Mouse (Mus musculus): Measurements from ENCODE around the gene Vezf1. TPM values are rescaled to one million over a fixed set of nuclear protein-coding genes. Genes with fewer than 3 reads are reported as not detected.

The Vezf1 gene
- total RNA-seq, 2 experiments from 2014 or later: 76.5 to 87.2 TPM

GRCm38 (mm10) chr11:88059141-88059540, 8.9 kb upstream of the Vezf1 start:
- TF ChIP-seq CTCF (IDR thresholded peaks at IDR 0.05): peak; percentile 85
- intact Hi-C loops (cut with DNase I): loop anchor here (2.0 to 10.0 kb wide), 2 partner anchors 128 to 766 kb away; no protein-coding TSS in a partner anchor
- peak; percentile 53 for DNase-seq
- Histone ChIP-seq H3K4me3 (no peak overlapping the region), H3K27ac (peak overlapping the region; percentile 70)

GRCm38 (mm10) chr11:88061892-88062625, 6.0 kb upstream of the Vezf1 start:
- H3K4me3 ChIP-seq: no peak overlapping the region
- H3K27ac ChIP-seq: peak overlapping the region; percentile 46; the same call in 1 of the 2 replicates
- peak; percentile 62 for TF ChIP-seq CTCF (IDR thresholded peaks at IDR 0.05)
- intact Hi-C loops (cut with DNase I): no loop called here
- peak; percentile 37 for DNase-seq

GRCm38 (mm10) chr11:88065732-88066131, 2.3 kb upstream of the Vezf1 start:
- Histone ChIP-seq H3K27ac (peak overlapping the region; percentile 99; the same call in 1 of the 2 replicates), H3K4me3 (no peak overlapping the region)
- intact Hi-C loops (cut with DNase I): no loop called here
- DNase-seq: no peak
- no peak for TF ChIP-seq CTCF (IDR thresholded peaks at IDR 0.05)

- no peak for TF ChIP-seq CTCF (IDR thresholded peaks at IDR 0.05)
- Histone ChIP-seq H3K4me3 (peak overlapping the region; percentile 95), H3K27ac (peak overlapping the region; percentile 99)
- intact Hi-C loops (cut with DNase I): no loop called here
- peak; percentile 34 for DNase-seq
Observed at GRCm38 (mm10) chr11:88067191-88067585, 891 bp upstream of the Vezf1 start.

- peak overlapping the region; percentile 99 for H3K27ac ChIP-seq
- peak overlapping the region; percentile 95 for H3K4me3 ChIP-seq
- TF ChIP-seq CTCF (IDR thresholded peaks at IDR 0.05): peak; percentile 12; the same call in 1 of the 2 replicates
- peak; percentile 91 for DNase-seq
- intact Hi-C loops (cut with DNase I): loop anchor here (2.0 kb wide), 2 partner anchors 30 to 92 kb away; partner anchors contain the start of gene Cuedc1
Observed at GRCm38 (mm10) chr11:88068411-88069245, 549 bp downstream of the Vezf1 start.

GRCm38 (mm10) chr11:88069246-88069570, 1.1 kb downstream of the Vezf1 start:
- no peak for DNase-seq
- H3K27ac ChIP-seq: peak overlapping the region; percentile 99
- H3K4me3 ChIP-seq: peak overlapping the region; percentile 95
- intact Hi-C loops (cut with DNase I): loop anchor here (2.0 kb wide), 2 partner anchors 30 to 92 kb away; partner anchors contain the start of gene Cuedc1
- TF ChIP-seq CTCF (IDR thresholded peaks at IDR 0.05): no peak

GRCm38 (mm10) chr11:88070392-88070791, 2.3 kb downstream of the Vezf1 start:
- Histone ChIP-seq H3K4me3 (peak overlapping the region; percentile 95), H3K27ac (peak overlapping the region; percentile 99)
- DNase-seq: no peak
- TF ChIP-seq CTCF (IDR thresholded peaks at IDR 0.05): no peak
- intact Hi-C loops (cut with DNase I): no loop called here

- Histone ChIP-seq H3K4me3 (peak overlapping the region; percentile 95), H3K27ac (peak overlapping the region; percentile 99)
- TF ChIP-seq CTCF (IDR thresholded peaks at IDR 0.05): no peak
- DNase-seq: peak; percentile 31
- intact Hi-C loops (cut with DNase I): no loop called here
Observed at GRCm38 (mm10) chr11:88071113-88071512, 3.0 kb downstream of the Vezf1 start.

GRCm38 (mm10) chr11:88073343-88073875, 5.3 kb downstream of the Vezf1 start:
- intact Hi-C loops (cut with DNase I): no loop called here
- DNase-seq: no peak
- H3K27ac ChIP-seq: peak overlapping the region; percentile 99

GRCm38 (mm10) chr11:88075701-88076100, 7.6 kb downstream of the Vezf1 start:
- peak overlapping the region; percentile 15; the same call in 1 of the 2 replicates for H3K4me3 ChIP-seq
- no peak for DNase-seq
- peak; percentile 11; the same call in 1 of the 2 replicates for TF ChIP-seq CTCF (IDR thresholded peaks at IDR 0.05)
- intact Hi-C loops (cut with DNase I): no loop called here
- H3K27ac ChIP-seq: peak overlapping the region; percentile 99; the same call in 1 of the 2 replicates

More at GRCm38 (mm10) chr11:88073343-88073875, 5.3 kb downstream of the Vezf1 start:
- TF ChIP-seq CTCF (IDR thresholded peaks at IDR 0.05): no peak
- peak overlapping the region; percentile 40 for H3K4me3 ChIP-seq

- TF ChIP-seq CTCF (IDR thresholded peaks at IDR 0.05): no peak
- no peak overlapping the region for H3K4me3 ChIP-seq
- no peak overlapping the region for H3K27ac ChIP-seq
- intact Hi-C loops (cut with DNase I): no loop called here
- DNase-seq: no peak
Observed at GRCm38 (mm10) chr11:88076394-88076793, 8.3 kb downstream of the Vezf1 start.

- intact Hi-C loops (cut with DNase I): no loop called here
- DNase-seq: no peak
- H3K4me3 ChIP-seq: no peak overlapping the region
- no peak for TF ChIP-seq CTCF (IDR thresholded peaks at IDR 0.05)
- no peak overlapping the region for H3K27ac ChIP-seq
Observed at GRCm38 (mm10) chr11:88083699-88084098, 15.6 kb downstream of the Vezf1 start.
